Mouse (Mus musculus) gastrocnemius, postnatal 36 days (tissue): Measurements from ENCODE around the gene Mars2. TPM values are rescaled to one million over a fixed set of nuclear protein-coding genes. Genes with fewer than 3 reads are reported as not detected.
A peak's percentile ranks its signal among the peaks of the same experiment; 100 is the strongest.

Experiments used
- DNase-seq, 2 experiments: peaks; one replicate each; pipeline ENCODE4 v3.0.0; 2022
- intact Hi-C: fragments of 180-260 bp; cut with DNase I; formaldehyde crosslinking; loops from one replicate; pipeline ENCODE4 v1.15.1; 2025
- long read RNA-seq, 2 experiments: library from polyadenylated mRNA; stranded (forward); transcript quantifications; one replicate each; pipeline ENCODE4 v2.0.0; 2021
- total RNA-seq, 2 experiments: library from RNA; stranded (reverse); gene quantifications; 2 replicates each; pipeline ENCODE4 v1.2.3; 2021

The Mars2 gene
- total RNA-seq = 1 to 10 TPM; 2.4 to 3.1 TPM
- long read RNA-seq, experiment 1, full-length matches to known transcripts = 3 of 3 reads
- long read RNA-seq, experiment 1, partial matches to known transcripts = 0 of 3 reads
- long read RNA-seq, experiment 1, other reads (novel, unspliced or antisense) = 0 of 3 reads
- long read RNA-seq, experiment 2, full-length matches to known transcripts = 3 of 3 reads
- long read RNA-seq, experiment 2, partial matches to known transcripts = 0 of 3 reads
- long read RNA-seq, experiment 2, other reads (novel, unspliced or antisense) = 0 of 3 reads

DNA sequence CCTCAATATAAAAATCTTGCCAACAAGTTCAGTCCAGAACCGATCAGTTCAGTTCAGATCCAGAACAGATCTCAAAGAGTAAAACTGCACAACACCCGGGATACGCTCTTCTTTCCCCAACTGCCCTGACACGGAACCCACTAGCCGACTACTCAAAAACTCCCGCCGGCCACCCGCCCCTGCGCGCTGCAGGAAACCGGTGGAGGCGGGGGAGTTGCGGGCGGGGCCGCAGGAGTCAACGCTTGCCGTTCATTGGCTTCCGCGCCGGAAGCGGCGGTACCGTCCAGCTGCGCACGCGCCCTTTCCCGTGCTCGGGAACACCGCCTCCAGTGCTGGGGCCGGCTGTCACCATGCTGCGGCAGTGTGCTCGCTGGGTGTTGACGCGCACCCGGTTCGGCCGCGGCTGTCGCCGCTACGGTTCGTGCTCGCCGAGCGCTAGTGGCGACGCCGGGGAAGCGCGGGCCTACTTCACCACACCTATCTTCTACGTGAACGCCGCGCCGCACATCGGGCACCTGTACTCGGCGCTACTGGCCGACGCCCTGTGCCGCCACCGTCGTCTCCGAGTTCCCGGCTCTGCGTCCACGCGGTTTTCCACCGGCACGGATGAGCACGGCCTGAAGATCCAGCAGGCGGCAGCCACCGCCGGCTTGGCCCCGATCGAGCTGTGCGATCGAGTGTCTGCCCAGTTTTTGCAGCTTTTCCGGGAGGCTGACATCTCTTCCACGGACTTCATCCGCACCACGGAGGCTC lies at the start of gene Mars2:
Gene Mars2, plus strand, starts transcription at position 288 of the 753 bp plus-strand sequence.
- intact Hi-C loops = loop anchor here (2.0 kb wide), 1 partner anchor 150 kb away; no protein-coding TSS in a partner anchor
- peak; percentile 88 to 93 for DNase-seq

DNA sequence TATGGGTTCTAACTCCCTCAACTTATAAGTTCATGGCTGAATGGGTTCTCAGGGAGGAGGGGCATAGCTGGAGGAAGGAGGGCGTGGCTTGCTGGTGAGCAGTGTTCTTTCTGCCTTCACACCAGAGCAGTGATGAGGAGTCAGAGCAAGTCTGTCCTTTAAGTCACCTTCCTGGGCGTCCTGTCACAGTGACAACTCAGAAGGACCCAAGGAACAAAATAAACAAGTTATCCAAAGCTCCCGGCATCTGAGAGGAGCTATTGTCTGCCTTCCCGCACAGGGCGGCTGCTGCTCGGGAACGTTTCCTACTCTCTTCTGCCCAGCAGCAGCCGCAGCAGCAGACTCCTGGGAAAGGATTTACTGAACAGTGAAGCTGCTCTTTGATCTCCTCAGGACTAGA lies 45.0 kb upstream of the Mars2 start:
- intact Hi-C loops = no loop called here
- DNase-seq = no peak

DNA sequence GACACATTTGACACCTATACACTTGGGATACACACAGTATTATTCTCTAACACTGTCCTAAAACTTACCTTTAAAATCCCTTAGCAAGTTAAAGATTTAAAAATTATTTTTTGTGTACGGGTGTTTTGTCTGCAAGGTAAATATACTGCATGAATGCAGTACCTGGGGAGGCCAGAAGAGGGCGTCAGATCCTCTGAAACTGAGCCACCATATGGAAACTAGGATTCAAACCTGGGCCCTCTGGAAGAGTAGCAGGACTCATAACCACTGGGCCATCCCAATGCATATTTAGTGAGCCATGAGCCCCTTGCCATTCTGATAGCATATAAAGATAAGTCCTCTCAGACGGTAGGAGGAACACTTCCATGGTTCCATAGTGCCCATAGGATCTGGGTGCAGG lies 44.2 kb upstream of the Mars2 start:
- intact Hi-C loops = no loop called here
- no peak for DNase-seq

DNA sequence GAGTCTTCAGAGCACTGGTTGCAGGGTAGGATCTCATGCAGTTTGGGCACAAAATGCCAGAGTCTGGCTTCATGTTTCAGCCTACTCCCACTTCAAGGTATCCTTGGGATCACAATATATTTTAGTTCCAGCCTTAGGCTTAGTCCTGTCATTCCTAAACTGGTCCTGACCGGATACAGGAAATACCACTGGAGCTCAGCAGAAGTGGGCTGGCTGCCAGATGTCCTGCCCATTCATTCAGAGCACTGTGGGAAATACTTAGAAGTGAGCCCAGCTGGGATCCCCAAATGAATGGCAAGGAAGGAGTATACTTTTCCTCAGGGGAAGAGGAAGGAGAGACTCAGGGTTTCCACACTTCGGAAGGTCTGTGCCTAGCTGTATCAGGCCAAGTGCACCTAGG lies 43.7 kb upstream of the Mars2 start:
- intact Hi-C loops = no loop called here
- DNase-seq = peak in 1 of 2 experiments; percentile 26

DNA sequence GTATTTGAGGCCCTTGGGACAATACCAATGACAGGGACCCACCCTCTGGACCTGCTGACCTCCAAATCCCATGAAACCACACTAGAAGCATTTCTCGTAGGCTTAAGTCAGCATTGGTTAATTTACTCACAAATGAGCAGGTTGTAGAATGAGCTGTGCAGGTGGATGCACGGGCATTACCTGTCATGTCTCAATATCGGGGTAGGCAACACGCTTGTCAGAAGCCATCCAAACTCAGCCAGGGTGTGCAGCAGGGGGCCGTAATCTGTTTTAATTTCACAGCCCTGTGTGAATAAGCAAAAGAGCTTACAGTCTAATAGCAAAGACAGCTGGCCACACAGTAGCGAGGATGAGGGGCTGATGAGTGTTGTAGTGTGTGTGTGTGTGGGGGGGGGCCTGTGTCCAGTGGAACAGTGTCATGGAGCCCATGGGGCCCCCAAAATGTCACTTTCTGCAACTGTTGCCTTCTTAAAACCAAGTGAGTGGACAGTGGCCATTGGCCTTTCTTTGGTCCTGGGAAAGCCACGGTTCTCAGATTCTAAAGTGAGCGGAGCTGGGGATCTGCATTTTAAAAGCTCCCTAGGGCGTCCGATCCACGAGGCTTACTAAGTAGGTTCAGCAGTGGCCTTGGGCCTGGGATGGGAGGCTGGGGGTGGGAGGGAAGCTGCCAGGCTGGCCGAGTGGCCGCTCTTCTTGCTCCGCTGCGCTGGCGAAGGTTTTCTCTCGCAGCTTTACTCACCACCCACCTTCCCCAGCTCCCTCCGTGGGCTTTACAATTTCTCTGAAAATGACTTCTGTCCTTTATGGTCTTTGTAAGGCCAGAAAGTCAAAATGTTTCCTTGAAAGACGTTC lies 42.7 kb upstream of the Mars2 start:
- intact Hi-C loops = no loop called here

DNA sequence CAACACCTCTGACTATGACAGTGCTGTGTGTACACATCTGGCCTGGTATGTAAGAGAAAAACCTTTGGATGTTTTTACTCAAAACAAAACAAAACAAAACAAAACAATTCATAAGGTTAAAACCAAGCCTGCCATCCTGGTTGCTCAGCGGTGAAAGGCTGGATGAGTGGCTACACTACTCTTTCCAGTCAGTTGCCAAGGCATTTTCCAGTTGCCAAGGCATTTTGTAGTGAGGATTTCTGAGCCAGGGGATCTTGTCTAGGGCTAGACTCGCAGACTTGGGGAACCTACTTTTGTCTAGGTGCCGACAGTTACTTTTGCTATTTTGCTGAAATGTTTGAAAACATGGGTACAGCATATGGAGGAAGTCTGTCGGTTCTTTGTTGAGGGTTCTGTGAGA lies 42.0 kb upstream of the Mars2 start:
- DNase-seq = no peak
- intact Hi-C loops = no loop called here

More for the DNA sequence above, 42.7 kb upstream of the Mars2 start:
- DNase-seq = no peak

DNA sequence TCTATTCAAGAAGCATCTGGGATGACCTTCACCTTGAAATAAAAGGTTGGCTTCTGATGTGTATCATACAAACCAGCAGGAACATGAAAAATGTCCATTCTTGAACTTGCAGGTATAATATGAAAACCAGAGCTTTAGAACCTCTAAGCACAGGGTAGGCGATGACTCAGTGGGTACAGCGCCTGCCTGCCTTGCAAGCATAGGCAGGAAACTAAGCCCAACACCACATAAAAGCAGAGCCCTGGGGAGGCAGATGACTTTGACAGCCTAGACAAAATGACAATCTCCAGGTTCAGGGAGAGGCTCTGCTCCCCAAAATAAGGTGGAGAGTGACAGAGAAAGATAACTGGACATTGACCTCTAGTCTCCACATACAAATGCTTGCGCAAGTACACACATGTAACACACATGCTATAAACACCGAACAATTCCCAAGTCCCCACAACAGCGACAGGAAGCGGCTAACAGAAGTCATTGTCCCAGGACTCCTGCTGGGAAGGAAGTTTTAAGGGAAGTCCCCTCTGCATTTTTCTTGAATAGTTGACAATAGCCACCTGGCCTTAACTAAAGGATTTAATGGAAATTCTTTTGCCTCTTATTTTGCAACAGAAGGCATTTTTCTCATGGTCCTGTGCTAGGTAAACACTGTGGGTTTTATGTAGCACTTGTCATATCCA lies 40.5 kb upstream of the Mars2 start:
- intact Hi-C loops = no loop called here
- no peak for DNase-seq

DNA sequence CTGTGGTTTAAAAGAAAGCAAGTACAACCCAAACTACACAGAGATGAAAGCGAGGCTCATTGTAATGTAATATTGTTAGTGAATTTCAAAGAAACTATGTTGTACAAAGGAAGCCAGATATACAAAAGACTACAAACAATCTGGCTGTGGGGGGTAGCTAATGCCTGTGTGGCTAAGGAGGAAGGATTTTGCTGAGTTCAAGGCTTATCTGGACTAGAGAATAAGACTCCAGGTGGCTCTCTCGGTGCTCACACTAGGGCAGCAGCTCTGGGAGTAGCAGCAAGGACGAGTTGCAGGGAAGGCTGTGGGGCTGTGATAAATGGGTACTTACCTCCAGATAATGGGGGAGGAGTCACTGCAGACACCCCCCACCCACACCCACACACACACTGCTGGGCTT lies 38.3 kb upstream of the Mars2 start:
- intact Hi-C loops = no loop called here
- DNase-seq = no peak

DNA sequence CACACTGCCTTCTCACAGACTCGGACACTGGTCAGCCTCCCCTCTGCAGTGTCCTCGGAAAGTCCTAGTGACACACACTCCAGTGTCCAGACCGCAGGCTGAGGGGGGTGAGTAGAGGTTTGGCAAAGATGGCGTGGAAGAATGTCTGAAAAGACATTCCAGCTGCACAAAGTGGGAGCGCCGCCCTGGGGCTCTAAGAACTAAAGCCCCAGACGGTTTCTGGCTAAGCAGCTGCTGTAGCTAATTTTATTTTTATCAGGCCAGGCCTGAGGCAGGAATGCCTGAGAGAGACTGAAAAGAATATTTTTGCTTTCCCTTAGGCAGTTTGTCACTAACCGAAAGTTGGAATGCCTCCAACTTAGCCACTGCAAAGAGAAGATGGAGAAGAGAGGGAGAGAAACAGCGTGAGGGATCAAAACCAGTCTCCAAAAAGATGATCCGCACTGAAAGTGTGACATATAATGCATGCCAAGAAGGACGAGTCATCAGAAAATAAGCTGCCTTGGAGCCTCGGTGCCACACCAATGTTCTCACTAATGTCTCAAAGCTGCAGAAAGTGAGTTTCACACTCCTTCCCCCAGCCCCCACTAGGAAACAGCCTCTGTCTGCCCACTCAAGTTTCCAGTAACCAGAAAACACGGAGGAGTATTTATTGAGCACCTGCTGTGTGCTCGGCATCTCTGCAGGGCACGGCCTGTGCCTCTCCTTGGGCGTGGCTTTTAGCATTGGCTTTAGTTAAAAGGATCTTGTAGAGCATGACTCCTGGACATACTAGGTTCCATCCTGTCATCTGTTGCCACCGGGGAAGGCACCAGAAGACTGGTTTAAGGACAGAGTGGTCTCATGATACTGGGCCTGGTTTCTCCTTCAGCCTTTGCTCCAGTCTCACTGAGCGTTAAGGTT lies 34.9 kb upstream of the Mars2 start:
- intact Hi-C loops = no loop called here
- DNase-seq = peak; percentile 33 to 39

DNA sequence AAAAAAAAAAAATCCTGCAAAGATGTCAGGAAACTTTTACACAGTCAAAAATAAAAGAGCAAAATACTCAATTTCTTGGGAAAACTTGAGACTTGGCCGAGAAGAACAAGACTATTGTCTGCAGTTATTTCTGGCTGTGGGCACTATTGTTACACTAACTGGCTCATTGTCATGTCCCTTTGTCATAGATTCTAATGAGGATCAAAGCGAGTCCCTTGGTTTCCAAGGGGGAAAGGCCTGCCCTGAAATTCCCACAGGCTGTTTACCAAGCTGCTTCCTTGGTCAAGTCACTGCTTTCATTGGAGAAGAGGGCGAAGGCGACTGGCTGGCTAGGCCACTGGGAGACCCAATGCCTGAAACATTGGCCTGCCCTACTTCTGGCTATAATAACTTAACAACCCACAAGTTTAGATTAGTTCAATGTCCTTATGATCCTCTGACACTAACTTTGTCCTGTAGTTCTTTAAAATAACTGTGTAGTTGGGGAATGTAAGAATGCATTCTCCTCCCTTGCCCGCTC lies 31.1 kb upstream of the Mars2 start:
- intact Hi-C loops = no loop called here
- no peak for DNase-seq

DNA sequence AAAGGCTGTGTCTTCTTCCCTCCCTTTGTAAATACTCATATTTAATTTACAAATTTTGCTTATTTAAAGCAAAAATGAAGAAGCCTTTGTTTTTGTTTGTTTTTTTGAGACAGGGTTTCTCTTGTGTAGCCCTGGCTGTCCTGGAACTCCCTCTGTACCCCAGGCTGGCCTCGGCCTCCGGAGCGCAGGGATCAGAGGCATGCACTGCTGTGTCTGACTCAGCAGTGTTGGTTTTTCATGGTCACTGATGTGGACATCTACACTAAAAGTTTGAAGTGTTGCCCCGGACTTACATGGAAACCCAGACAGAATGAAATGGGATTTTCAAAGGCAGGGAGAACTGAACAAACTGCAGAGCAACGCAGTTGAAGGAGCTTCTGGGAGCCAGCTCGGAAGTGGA lies 29.4 kb upstream of the Mars2 start:
- intact Hi-C loops = no loop called here
- DNase-seq = no peak

DNA sequence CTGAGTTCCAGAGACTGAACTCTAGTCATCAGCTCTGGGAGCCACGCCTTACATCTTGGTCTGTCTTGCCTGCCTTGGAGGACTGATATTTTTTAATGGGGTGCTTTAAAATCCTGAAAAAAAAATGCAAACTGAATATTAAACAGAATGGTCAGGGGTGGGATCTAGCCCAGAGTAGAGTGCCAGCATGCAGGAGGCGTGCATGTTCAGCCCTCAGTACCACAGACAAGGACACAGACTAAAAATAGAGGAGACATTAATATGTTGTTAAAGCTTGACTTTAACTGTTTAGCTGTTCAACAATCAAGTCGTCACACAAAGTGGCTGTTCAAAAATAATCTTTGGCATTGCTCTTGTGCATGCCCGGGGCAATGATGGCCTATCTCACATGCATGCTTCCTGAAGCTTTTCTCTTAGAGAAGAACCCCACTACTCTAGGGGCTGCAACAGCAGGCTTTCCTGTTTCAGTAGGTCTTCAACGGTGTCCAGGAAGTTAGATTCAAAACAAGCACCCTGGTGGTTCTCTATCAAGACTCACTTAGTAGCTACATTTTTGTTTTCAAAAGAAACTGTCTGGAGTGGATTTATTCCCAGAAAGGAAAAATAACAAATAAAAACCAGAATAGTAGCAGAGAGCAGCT lies 28.4 kb upstream of the Mars2 start:
- DNase-seq = no peak
- intact Hi-C loops = no loop called here

DNA sequence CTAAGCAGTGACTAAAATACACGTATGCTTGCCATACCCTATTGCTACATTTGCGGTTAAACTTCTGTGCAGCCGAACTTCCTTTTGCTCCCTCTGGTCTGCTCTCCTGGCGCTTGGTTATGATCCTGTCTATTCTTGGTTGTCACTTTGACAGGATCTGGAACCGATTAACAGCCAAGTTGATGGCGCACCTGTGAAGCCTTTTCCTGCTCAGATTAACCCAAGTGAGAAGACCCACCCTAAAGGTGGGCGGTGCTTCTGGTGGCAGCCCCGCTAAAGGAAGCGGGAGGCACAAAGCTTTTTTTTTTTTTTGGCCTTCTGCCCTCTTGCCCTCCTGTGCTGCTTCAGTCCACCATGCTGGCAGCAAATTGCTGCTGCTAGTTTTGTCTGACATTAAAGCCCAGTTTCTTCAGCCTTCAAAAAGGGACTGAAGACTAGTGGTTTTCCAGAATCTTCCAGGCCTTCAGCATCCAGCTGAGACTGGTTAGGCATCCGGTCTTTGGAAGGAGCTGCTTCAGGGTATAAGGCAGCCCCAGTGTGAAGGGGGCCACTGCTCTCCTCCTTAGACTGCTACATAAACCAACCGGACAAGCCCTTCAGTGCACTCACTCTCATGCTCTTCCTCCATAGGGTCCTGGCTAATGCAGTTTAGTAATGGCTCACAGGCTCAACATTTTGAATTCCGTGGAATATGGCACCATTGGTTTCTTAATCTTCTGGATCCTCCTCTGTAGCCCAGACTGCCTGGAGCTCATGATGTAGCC lies 26.6 kb upstream of the Mars2 start:
- intact Hi-C loops = no loop called here
- DNase-seq = no peak

DNA sequence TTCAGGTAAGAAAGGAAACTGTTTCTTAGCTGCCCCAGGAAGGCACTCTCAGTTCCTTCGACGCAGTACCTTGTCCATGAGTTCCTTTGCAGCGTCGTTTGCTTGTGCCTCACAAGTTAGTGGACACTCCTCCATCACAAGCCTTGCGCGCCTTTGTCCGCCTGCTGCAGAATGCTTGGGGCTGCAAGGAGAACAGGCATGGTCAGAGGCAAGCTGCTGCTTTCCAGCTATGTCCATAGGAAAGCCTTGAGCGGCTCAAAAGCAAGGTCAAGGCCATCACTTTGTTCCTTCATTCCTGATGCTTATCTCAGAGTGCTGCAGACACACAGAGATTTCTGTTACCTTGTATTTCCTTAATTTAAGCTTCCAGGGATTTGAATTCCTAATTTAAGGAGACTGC lies 25.9 kb upstream of the Mars2 start:
- intact Hi-C loops = no loop called here
- DNase-seq = no peak

DNA sequence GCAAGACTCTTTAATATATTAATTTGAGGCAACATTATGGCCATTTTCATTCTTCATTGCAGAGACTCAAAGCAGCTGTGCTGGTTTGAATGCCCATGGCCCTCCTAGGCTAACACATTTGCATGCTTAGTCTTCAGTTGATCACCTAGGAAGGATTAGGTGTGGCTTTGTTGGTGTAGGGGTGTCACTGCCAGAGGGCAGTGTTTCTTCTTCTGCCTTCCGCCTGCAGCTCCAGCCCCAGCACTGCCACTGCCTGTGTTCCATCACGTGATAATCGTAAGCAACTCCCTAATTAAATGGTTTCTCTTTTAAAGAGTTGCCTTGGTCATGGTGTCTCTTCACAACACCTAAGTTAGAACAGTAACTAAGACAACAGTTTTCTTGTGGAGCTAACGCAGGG lies 24.2 kb upstream of the Mars2 start:
- no peak for DNase-seq
- intact Hi-C loops = no loop called here

DNA sequence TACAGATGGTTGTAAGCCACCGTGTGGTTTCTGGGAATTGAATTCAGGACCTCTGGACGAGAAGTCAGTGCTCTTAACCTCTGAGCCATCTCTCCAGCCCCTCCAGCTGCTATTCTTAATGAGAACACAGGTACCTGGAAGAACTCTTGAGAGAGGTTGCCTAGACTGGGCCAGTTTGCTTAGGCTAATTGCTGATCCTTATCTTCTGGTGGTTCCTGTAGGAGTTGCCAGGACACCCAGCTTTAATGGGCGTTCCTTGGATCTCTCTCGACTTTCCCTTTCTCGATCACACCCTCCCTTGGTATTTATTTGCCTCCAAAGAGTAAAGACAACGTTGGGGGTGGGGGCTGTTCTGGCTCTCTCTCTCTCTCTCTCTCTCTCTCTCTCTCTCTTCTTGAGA lies 23.5 kb upstream of the Mars2 start:
- DNase-seq = no peak
- intact Hi-C loops = no loop called here

DNA sequence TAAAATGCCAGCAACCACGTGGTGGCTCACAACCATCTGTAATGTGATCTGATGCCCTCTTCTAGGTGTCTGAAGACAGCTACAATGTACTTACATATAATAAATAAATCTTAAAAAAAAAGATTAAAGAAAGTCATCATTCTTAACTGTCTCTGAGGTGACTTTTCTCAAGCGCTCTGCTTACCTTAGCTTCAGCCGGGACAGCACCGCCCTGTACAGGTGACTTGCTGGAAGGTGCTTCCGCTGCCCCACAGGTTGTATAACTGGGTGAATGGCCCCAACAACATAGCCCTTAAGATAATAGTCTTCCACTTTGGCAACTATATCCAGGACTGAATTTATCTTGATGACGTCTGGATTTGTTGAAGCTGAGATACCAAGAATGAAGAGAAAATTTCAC lies 23.0 kb upstream of the Mars2 start:
- no peak for DNase-seq
- intact Hi-C loops = no loop called here

DNA sequence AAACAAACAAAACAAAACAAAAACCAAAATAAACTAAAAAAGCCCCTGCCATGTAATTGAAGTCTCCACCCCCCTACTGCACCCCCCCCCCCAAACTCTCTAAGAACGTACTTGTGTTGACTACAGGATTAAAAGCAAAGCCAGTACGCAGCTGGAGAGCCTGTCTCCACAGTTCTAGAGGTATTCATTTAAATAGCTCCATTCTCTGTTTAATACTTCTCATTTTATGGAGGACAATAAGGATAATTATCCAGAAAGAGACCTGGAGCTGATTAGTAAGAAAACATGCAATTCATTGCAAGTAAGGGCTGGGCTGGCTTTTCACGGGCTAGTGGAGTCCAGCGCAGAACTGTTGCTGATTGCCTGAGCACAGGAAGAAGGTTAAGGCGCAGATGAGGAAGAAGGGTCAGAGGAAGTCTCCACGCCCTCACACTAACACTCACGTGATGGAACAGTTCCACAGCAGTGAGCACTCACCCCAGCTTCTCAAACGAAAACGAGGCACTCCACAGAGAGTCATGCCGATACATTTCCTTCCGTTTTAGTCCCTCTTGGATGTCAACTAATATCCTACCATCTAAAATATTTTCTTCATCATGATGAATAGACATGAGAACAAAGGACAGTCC lies 21.7 kb upstream of the Mars2 start:
- intact Hi-C loops = no loop called here
- DNase-seq = no peak
